Mouse (Mus musculus) CD4-positive naive resting alpha-beta T cell, adult 76 days (primary cell): ENCODE results near the gene Mitf. TPM values are rescaled to one million over a fixed set of nuclear protein-coding genes. Genes with fewer than 3 reads are reported as not detected.

ENCODE experiments used
- total RNA-seq: library from RNA; stranded (reverse); gene quantifications from one replicate; pipeline ENCODE4 v1.2.4, GENCODE M21; 2023

Mitf gene
- total RNA-seq = 2.6 TPM

DNA sequence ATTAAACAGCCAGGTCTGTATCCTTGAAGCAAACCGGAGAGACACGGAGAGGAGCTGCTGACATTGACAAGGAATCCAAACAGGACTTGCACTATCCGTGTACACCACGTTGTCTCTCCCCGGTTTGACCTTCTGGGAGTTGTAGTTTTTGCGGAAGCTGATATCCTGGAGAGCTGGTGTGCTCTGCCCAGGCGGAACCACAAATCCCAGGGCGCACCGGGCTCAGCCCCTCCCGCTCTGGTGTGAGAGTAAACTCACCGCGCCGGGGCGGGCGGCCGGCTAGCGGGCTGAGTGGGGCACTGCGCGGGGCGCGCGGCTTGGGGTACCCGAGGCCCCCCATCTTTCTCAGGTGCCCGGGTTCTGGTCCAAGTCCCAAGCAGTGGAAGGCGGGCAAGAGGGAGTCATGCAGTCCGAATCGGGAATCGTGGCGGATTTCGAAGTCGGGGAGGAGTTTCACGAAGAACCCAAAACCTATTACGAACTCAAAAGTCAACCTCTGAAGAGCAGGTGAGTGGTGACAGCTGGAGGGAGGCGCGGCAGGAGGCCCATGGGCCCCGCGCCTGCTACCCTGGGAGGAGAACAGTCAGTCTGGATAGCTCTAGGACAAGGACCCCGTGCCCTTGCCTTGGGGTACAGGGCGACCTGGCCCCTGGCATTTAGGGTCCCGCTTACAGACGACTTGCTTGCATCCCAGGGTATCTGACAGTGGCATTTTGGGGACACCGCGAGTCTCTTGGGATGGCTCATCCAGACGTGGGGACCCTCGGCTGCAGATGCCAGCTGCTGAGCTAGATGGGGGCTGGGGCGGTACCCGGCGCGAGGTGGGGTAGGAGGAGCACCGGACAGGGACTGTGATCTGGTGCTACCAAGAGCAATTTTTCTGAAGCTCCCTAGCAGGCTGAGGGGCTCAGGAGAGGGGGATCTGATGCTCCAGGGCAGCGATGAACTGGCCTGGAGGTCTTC lies at the start of gene Mitf:
Gene Mitf (plus strand): TSS at position 272 of the 963 bp plus-strand sequence.

Other genes with a start within 250 kb of the Mitf start
- gene Frmd4b, start 189.5 kb upstream of the Mitf start, total RNA-seq = 7.1 TPM